Mouse (Mus musculus): Measurements from ENCODE around the gene Scd4. TPM values are rescaled to one million over a fixed set of nuclear protein-coding genes. Genes with fewer than 3 reads are reported as not detected.

Scd4 gene
- total RNA-seq, 2 experiments from 2014 or later = 13.1 to 14.0 TPM

Small RNA genes lying within 50 kb of the gene (microRNA-seq; reads per million reads assigned to microRNA genes)
- 0.72 to 1.1 reads per million in 2 experiments for gene Mir5114

Other genes starting within 250 kb of the Scd4 start
- gene Chuk, start 225.6 kb upstream of the Scd4 start, total RNA-seq (2021) = 10 to 100 TPM; 30.2 to 34.0 TPM
- gene Cwf19l1, start 197.2 kb upstream of the Scd4 start, total RNA-seq (2021) = 10 to 100 TPM in 1 of 2 experiments, 1 to 10 TPM in 1; 9.0 to 11.6 TPM
- gene Bloc1s2, start 186.6 kb upstream of the Scd4 start, total RNA-seq (2021) = 10 to 100 TPM; 12.9 to 15.6 TPM
- gene Pkd2l1, start 140.7 kb upstream of the Scd4 start, total RNA-seq (2021) = not detected
- not detected for gene Scd3, start 129.8 kb upstream of the Scd4 start, total RNA-seq (2021)
- gene Scd2, start 39.4 kb upstream of the Scd4 start, total RNA-seq (2021) = 10 to 100 TPM; 24.8 to 27.2 TPM
- 10 to 100 TPM; 14.7 to 32.9 TPM for gene Scd1, start 74.8 kb downstream of the Scd4 start, total RNA-seq (2021)
- gene Wnt8b, start 160.4 kb downstream of the Scd4 start, total RNA-seq (2021) = not detected
- gene Sec31b, start 212.8 kb downstream of the Scd4 start, total RNA-seq (2021) = 1 to 10 TPM; 4.7 to 5.2 TPM
- gene Gm20538, start 219.7 kb downstream of the Scd4 start, total RNA-seq (2021) = not detected
- gene Ndufb8, start 222.3 kb downstream of the Scd4 start, total RNA-seq (2021) = 1,000 to 10,000 TPM; 1,711 to 1,762 TPM
- 10 to 100 TPM; 51.8 to 53.5 TPM for gene Hif1an, start 229.8 kb downstream of the Scd4 start, total RNA-seq (2021)